Mouse (Mus musculus): Measurements from ENCODE around the gene Necab2. TPM values are rescaled to one million over a fixed set of nuclear protein-coding genes. Genes with fewer than 3 reads are reported as not detected.

Gene Necab2
- polyA plus RNA-seq, 1 experiment from 2014 or later: 3.3 TPM

DNA sequence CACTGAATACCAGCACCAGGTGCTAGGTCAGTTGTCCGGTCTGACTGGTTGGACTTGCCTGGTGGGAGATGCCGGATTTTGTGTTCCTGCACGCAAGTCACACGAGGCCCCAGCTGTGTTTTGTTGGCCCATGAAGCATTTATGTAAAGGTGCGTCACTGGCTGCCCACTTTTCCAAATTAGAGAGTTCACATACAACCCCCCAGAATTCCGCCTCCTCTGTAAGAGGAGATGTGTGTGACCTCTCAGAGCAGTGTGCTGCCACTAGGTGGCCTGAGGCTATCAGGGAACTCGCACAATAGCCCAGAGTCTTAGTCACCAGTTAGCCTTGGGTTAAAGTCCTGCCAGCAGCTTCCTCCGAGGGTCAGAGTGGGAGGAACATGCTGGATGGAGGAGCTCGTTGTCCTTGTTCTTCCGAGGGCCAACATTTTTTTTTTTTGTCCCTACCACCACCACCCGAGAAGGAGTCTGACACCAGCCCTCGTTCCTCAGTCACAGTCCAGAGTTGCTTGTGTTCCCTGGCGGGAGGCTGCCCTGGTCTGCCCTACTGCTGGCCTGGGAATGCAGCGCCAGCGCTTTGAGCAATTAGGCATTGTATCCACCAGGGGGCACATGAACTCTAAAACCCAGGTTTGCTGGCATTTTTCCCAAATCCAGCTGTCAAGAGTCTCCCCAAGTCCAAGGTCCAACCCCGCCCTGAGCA, 6.1 kb upstream of the Necab2 start:
- H3K27ac ChIP-seq: peak overlapping the region; percentile 66
- peaks cover 6% of the 10 kb centered on the region for H3K27me3 ChIP-seq
- H3K9me3 ChIP-seq (replicated peaks): no peaks in the 10 kb centered on the region
- peak overlapping the region; percentile 48 for H3K4me2 ChIP-seq
- no peak overlapping the region for H3K9ac ChIP-seq
- peaks cover 43% of the 10 kb centered on the region for H3K4me1 ChIP-seq
- no peaks in the 10 kb centered on the region for H3K36me3 ChIP-seq
- ATAC-seq (replicated peaks; ENCODE audit: low FRiP score): peak; percentile 58
- H3K4me3 ChIP-seq (replicated peaks): no peak overlapping the region; the same call in 1 of the 2 replicates
- 17% methylated on average over 16 of the region's 16 CpGs for WGBS

DNA sequence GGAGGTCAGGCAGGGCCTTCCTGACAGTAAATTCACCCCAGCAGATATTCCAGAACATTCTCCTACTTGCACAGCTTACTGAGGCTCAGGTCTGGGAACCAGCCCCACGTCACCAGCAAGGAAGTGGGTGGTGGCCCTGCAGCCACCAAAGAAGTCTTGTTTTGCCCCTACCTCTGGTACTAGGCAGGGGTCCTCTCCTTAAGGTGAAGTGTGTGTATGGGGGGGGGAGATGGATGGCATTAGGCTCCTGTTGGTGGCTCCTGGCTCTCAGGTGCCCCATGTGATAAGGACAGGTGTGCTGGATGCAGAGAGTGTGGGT, 5.6 kb upstream of the Necab2 start:
- H3K27ac ChIP-seq: peak overlapping the region; percentile 66
- 27% methylated on average over 1 of the region's 1 CpGs for WGBS
- no peak overlapping the region for H3K4me3 ChIP-seq (replicated peaks)
- peak overlapping the region; percentile 48 for H3K4me2 ChIP-seq
- no peaks in the 10 kb centered on the region for H3K9me3 ChIP-seq (replicated peaks)
- peak; percentile 43 for ATAC-seq (replicated peaks; ENCODE audit: low FRiP score)
- no peak overlapping the region for H3K9ac ChIP-seq
- no peaks in the 10 kb centered on the region for H3K36me3 ChIP-seq
- H3K27me3 ChIP-seq: peaks cover 10% of the 10 kb centered on the region
- H3K4me1 ChIP-seq: peaks cover 44% of the 10 kb centered on the region

DNA sequence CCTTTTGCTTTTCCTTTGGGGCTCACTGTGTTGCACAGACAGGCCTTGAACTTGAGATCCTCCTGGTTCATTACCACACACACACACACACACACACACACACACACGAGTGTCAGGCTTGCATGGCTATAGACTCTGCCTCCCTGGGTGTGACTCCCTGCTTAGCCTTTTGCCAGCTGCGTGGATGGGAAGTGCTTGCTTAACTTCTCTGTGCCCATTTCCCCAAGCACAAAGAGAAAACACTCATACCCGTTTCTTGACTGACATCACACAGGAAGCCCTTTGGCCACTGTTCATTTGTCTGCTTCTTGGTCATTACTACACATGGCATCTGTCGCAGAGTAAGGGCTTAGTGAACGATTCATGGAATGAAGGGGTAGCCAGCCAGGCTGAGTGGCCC, 4.5 kb upstream of the Necab2 start:
- Histone ChIP-seq H3K4me1 (peaks cover 42% of the 10 kb centered on the region), H3K27me3 (peaks cover 11% of the 10 kb centered on the region), H3K9me3 (replicated peaks) (no peaks in the 10 kb centered on the region), H3K36me3 (no peaks in the 10 kb centered on the region), H3K4me2 (no peak overlapping the region), H3K27ac (no peak overlapping the region), H3K4me3 (replicated peaks) (no peak overlapping the region), H3K9ac (no peak overlapping the region)
- ATAC-seq (replicated peaks; ENCODE audit: low FRiP score): no peak
- 62% methylated on average over 5 of the region's 5 CpGs for WGBS

DNA sequence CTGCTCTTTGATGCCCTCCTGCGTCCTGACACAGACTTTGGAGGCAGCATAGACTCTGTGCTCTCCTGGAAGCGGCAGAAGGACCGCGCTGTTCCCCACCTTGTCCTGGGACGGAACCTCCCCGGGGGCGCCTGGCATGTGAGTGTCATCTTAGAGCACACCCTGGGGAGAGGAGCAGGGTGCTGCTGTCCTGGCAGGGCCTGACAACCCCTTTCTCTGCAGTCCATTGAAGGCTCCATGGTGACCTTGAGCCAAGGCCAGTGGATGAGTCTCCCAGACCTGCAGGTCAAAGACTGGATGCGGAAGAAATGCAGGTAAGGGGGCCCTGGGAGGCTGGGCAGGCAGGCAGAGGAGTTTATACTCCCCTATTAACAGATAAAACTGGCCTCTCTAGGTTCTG, 3.5 kb upstream of the Necab2 start:
- no peak overlapping the region for H3K9ac ChIP-seq
- peaks cover 20% of the 10 kb centered on the region for H3K27me3 ChIP-seq
- H3K4me1 ChIP-seq: peaks cover 44% of the 10 kb centered on the region
- no peak overlapping the region for H3K4me3 ChIP-seq (replicated peaks)
- H3K27ac ChIP-seq: no peak overlapping the region
- H3K9me3 ChIP-seq (replicated peaks): no peaks in the 10 kb centered on the region
- no peaks in the 10 kb centered on the region for H3K36me3 ChIP-seq
- H3K4me2 ChIP-seq: no peak overlapping the region
- 96% methylated on average over 8 of the region's 8 CpGs for WGBS
- ATAC-seq (replicated peaks; ENCODE audit: low FRiP score): no peak

DNA sequence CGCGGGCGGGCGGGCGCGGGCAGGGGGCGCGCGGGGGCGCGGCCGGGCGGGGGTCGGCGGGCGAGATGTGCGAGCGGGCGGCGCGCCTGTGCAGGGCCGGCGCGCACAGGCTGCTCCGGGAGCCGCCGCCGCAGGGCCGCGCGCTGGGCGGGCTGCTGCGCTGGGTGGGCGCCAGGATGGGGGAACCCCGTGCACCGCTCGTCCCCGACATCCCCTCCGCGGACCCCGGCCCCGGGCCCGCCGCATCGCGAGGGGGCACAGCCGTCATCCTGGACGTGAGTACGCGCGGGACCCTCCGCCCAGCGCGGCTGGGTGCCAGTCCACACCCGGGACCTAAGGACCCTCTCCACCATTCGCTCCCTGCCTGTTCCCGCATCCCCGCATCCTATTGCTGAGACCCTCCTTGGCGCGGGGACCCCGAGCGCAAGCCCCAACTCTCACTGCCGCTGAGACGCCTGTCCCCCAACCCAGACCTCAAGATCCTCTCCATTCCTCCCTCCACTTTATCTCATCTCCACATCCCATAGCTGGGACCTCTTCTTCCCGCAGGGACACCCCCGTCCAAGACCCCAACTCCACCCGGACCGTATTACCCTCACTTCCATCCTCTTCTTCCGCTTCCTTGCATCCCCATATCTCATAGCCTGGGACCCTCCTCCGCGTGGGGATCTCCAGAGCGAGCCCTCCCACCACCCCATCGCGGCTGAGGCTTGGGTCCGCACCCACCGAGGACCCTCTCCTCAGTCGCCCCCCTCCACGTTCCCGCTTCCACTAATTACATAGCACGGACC, 666 bp downstream of the Necab2 start:
- under 1% methylated on average over 47 of the region's 80 CpGs for WGBS
- peak overlapping the region; percentile 69 for H3K4me3 ChIP-seq (replicated peaks)
- peaks cover 16% of the 10 kb centered on the region for H3K4me1 ChIP-seq
- H3K27ac ChIP-seq: no peak overlapping the region
- ATAC-seq (replicated peaks; ENCODE audit: low FRiP score): peak; percentile 26
- no peaks in the 10 kb centered on the region for H3K9me3 ChIP-seq (replicated peaks)
- H3K27me3 ChIP-seq: peaks cover 42% of the 10 kb centered on the region
- H3K4me2 ChIP-seq: peak overlapping the region; percentile 98
- H3K9ac ChIP-seq: peak overlapping the region; percentile 71
- H3K36me3 ChIP-seq: no peaks in the 10 kb centered on the region

DNA sequence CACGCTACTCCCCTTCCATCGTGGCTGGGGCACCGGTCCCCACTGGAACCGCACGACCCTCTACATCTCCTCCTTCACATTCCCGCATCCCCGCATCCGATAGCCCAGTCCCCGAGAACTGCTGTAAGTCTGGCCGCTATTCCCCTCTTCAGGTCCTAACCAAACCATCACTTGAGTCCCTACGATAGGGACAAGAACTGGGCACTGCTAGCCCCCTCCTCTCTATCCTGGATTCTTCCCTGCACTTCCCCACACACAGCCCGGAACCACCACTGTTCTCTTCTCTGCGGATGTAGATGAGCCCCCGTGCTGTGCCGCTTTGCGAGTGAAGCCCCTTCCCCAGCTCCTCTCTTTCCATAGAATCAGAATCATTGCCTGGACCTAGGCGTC, 1.3 kb downstream of the Necab2 start:
- no peak for ATAC-seq (replicated peaks; ENCODE audit: low FRiP score)
- Histone ChIP-seq H3K36me3 (no peaks in the 10 kb centered on the region), H3K27ac (no peak overlapping the region), H3K4me1 (peaks cover 16% of the 10 kb centered on the region), H3K9me3 (replicated peaks) (no peaks in the 10 kb centered on the region), H3K9ac (no peak overlapping the region), H3K4me3 (replicated peaks) (peak overlapping the region; percentile 69), H3K4me2 (peak overlapping the region; percentile 98), H3K27me3 (peaks cover 42% of the 10 kb centered on the region)
- WGBS: 2% methylated on average over 17 of the region's 17 CpGs

DNA sequence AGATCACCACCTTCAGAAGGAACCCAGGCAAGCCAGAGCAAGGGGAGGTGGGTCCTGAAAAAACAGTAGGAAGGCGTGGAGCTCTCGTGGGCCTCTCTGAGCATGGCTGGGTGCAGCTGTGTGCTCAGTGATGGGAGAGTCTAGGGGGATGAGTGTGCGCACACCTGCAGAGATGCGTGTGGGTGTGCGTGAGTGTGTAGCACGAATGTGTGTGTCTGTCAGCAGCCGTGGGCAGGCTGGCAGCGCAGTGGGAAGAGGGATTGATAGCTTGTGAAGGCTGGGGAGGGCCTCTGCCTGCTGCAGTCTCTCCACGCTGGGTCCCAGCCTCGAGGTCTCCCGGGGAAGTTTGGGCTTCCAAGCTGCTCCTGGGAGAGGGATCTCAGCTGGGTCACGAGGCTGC, 3.1 kb downstream of the Necab2 start:
- WGBS: 82% methylated on average over 12 of the region's 12 CpGs
- H3K4me3 ChIP-seq (replicated peaks): no peak overlapping the region
- H3K9me3 ChIP-seq (replicated peaks): no peaks in the 10 kb centered on the region
- H3K9ac ChIP-seq: no peak overlapping the region
- H3K4me1 ChIP-seq: peaks cover 16% of the 10 kb centered on the region
- H3K4me2 ChIP-seq: no peak overlapping the region
- H3K27me3 ChIP-seq: peaks cover 42% of the 10 kb centered on the region
- H3K36me3 ChIP-seq: no peaks in the 10 kb centered on the region
- no peak overlapping the region for H3K27ac ChIP-seq
- ATAC-seq (replicated peaks; ENCODE audit: low FRiP score): no peak

DNA sequence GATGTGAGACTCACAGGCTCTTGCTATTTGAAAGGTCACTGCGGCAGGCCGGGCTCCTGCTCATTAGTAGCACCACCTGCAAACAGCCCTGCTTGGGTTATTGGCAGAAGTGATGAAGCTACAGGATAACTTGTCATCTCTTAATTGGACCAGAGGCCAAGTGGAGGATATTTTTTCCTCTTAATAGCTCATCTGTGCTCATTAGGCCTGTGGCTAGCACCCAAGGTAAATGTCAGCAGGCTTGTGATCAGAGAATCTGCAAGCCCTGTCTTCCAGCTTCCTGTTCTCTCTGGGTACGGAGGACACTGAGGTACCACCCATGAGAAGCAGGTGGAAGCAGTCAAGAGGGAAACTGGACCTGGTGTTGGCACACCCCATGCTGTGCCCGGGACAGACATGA, 4.6 kb downstream of the Necab2 start:
- H3K4me3 ChIP-seq (replicated peaks): no peak overlapping the region
- H3K36me3 ChIP-seq: no peaks in the 10 kb centered on the region
- H3K27ac ChIP-seq: no peak overlapping the region
- H3K27me3 ChIP-seq: peaks cover 34% of the 10 kb centered on the region
- H3K9me3 ChIP-seq (replicated peaks): no peaks in the 10 kb centered on the region
- peaks cover 18% of the 10 kb centered on the region for H3K4me1 ChIP-seq
- no peak overlapping the region for H3K4me2 ChIP-seq
- no peak for ATAC-seq (replicated peaks; ENCODE audit: low FRiP score)
- WGBS: 92% methylated on average over 4 of the region's 4 CpGs
- no peak overlapping the region for H3K9ac ChIP-seq

DNA sequence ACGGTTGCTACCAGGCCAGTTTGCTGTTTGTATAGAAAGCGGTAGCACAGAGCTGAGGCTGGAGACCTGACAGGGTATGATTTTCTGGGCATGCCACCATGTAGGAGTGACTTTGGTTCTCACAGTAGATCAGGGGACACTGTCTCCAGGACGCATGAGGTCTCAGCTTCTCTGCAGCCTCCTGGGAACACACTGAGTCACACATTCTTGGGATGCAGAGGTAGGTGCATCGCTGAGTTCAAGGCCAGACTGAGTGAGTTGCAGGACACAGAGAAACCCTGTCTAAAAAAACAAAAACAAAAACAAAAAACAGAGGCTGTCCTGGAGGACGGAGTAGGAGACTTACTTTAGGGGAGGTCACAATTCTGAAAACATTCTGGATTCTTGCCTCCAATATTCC, 6.4 kb downstream of the Necab2 start:
- H3K4me2 ChIP-seq: no peak overlapping the region
- no peak overlapping the region for H3K9ac ChIP-seq
- no peak overlapping the region for H3K27ac ChIP-seq
- H3K4me3 ChIP-seq (replicated peaks): no peak overlapping the region
- 84% methylated on average over 5 of the region's 5 CpGs for WGBS
- no peak for ATAC-seq (replicated peaks; ENCODE audit: low FRiP score)
- H3K27me3 ChIP-seq: peaks cover 24% of the 10 kb centered on the region
- no peaks in the 10 kb centered on the region for H3K9me3 ChIP-seq (replicated peaks)
- peaks cover 6% of the 10 kb centered on the region; the same call in 1 of the 2 replicates for H3K4me1 ChIP-seq
- no peaks in the 10 kb centered on the region for H3K36me3 ChIP-seq

DNA sequence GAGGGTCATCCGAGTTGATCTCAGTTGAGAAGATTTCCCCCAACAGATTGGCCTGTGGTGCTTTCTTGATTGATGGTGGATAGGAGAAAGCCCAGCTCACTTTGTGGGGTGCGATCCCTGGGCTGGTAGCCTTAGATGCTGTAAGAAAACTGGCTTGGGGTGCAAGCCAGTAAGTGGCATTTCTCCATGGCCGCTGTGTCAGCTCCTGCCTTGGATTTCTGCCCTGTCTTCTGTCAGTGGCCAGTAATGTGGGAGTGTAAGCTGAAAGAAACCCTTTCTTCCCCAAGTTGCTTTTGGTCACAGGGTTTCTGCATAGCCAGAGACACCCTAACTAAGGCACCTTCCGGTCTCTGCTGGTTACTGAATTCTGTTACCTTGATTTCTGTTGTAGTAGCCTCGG, 9.5 kb downstream of the Necab2 start:
- Histone ChIP-seq H3K9ac (no peak overlapping the region), H3K4me1 (peaks cover 10% of the 10 kb centered on the region; the same call in 1 of the 2 replicates), H3K4me3 (replicated peaks) (no peak overlapping the region), H3K9me3 (replicated peaks) (no peaks in the 10 kb centered on the region), H3K27me3 (0 out of 2 replicates have a peak, but pooled peaks cover 4% of the 10 kb centered on the region), H3K4me2 (no peak overlapping the region), H3K27ac (no peak overlapping the region), H3K36me3 (no peaks in the 10 kb centered on the region)
- 81% methylated on average over 5 of the region's 5 CpGs for WGBS
- ATAC-seq (replicated peaks; ENCODE audit: low FRiP score): no peak

DNA sequence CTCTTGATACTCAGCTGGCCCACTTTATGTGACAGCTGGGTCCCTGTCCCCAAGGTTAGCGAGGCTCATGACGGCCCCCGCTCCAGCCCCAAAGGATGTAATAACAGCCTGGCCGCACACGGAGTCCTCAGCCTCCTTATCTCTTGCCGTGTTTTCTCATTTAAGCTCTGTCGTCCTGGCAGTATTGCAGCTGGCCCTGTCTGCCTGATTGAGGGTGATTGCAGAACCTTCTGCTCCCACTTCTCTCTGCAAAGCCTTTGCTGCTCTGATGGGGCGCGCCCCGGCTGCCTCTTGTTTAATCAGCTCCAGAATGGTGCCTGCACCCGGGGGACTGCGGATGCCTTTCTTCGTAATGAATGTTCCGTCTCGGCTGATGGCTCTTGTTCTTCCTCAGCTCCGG, 13.2 kb downstream of the Necab2 start:
- H3K27ac ChIP-seq: no peak overlapping the region
- H3K27me3 ChIP-seq: peaks cover 7% of the 10 kb centered on the region; the same call in 1 of the 2 replicates
- 31% methylated on average over 16 of the region's 16 CpGs for WGBS
- ATAC-seq (replicated peaks; ENCODE audit: low FRiP score): no peak
- no peak overlapping the region for H3K4me3 ChIP-seq (replicated peaks)
- no peaks in the 10 kb centered on the region for H3K9me3 ChIP-seq (replicated peaks)
- H3K36me3 ChIP-seq: no peaks in the 10 kb centered on the region
- H3K4me2 ChIP-seq: no peak overlapping the region
- peaks cover 25% of the 10 kb centered on the region for H3K4me1 ChIP-seq
- no peak overlapping the region for H3K9ac ChIP-seq

DNA sequence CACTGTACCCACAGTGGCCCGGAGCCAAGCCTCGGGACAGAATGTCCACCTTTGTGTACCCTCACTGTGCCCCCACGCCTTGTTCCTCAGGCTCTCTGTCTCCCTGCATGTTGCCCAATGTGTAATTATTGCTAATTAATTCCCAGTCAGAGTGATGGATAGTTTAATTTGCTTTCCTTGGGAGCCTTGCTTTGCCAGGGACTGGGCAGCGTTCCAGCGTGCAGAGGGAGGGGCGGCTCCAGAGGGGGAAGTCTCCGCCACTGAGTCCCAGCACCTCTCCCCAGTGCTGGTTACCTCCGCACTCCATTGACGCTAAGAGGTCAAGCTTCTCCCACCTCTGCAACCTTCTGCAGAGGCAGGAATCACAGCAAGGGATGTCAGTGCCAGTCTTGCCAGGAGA, 14.8 kb downstream of the Necab2 start:
- Histone ChIP-seq H3K4me2 (no peak overlapping the region), H3K36me3 (no peaks in the 10 kb centered on the region), H3K4me3 (replicated peaks) (no peak overlapping the region), H3K9me3 (replicated peaks) (no peaks in the 10 kb centered on the region), H3K4me1 (peaks cover 36% of the 10 kb centered on the region), H3K27me3 (peaks cover 21% of the 10 kb centered on the region), H3K27ac (no peak overlapping the region), H3K9ac (no peak overlapping the region)
- no peak for ATAC-seq (replicated peaks; ENCODE audit: low FRiP score)
- 55% methylated on average over 9 of the region's 9 CpGs for WGBS

Measured in kidney, embryonic 15.5 days (tissue).